Mouse (Mus musculus): ENCODE results near the gene Gm27029.
A peak's percentile ranks its signal among the peaks of the same experiment; 100 is the strongest.
"Not testable (repeated sequence)": the region's sequence is repeated elsewhere in the genome, so short reads cannot be mapped to it uniquely, and the experiment has no call there.

Gm27029 gene

GRCm38 (mm10) chr11:101420148-101420547 lies 4.4 kb downstream of the Gm27029 start:
- no peak for DNase-seq (ENCODE audit: low spot score in 2 of 2)

- no peak for DNase-seq (ENCODE audit: low spot score in 2 of 2)
Measured at GRCm38 (mm10) chr11:101419610-101420009, 5.0 kb downstream of the Gm27029 start.

- DNase-seq (ENCODE audit: low spot score in 2 of 2), result peak in 1 of 2 experiments; percentile 43
Measured at GRCm38 (mm10) chr11:101418991-101419390, 5.6 kb downstream of the Gm27029 start.

GRCm38 (mm10) chr11:101417101-101417855 lies 7.3 kb downstream of the Gm27029 start, which contains the start of gene Aarsd1:
TSS of gene Aarsd1 (minus strand) at chr11:101417615.
- DNase-seq (ENCODE audit: low spot score in 2 of 2), result peak; percentile 76 to 83

- no peak for DNase-seq (ENCODE audit: low spot score in 2 of 2)
Measured at GRCm38 (mm10) chr11:101416433-101417100, 8.0 kb downstream of the Gm27029 start.

- DNase-seq (ENCODE audit: low spot score in 2 of 2), result no peak
Measured at GRCm38 (mm10) chr11:101415306-101415705, 9.3 kb downstream of the Gm27029 start.

GRCm38 (mm10) chr11:101395110-101395509 lies 29.5 kb downstream of the Gm27029 start:
- peak; percentile 40 to 66 for DNase-seq (ENCODE audit: low spot score in 2 of 2)

- no peak for DNase-seq (ENCODE audit: low spot score in 2 of 2)
Measured at GRCm38 (mm10) chr11:101381817-101382216, 42.8 kb downstream of the Gm27029 start.

- DNase-seq (ENCODE audit: low spot score in 2 of 2), result no peak
Measured at GRCm38 (mm10) chr11:101378926-101379325, 45.7 kb downstream of the Gm27029 start.

- DNase-seq (ENCODE audit: low spot score in 2 of 2), result not testable (repeated sequence)
Measured at GRCm38 (mm10) chr11:101378196-101378595, 46.4 kb downstream of the Gm27029 start.

GRCm38 (mm10) chr11:101374421-101374938 lies 50.1 kb downstream of the Gm27029 start:
- no peak for DNase-seq (ENCODE audit: low spot score in 2 of 2)

GRCm38 (mm10) chr11:101370141-101370540 lies 54.5 kb downstream of the Gm27029 start:
- no peak for DNase-seq (ENCODE audit: low spot score in 2 of 2)

GRCm38 (mm10) chr11:101367326-101367935 lies 57.2 kb downstream of the Gm27029 start, which contains the start of gene G6pc:
TSS of gene G6pc (plus strand) at chr11:101367561.
- no peak for DNase-seq (ENCODE audit: low spot score in 2 of 2)

GRCm38 (mm10) chr11:101364531-101364931 lies 60.1 kb downstream of the Gm27029 start:
- DNase-seq (ENCODE audit: low spot score in 2 of 2), result no peak

GRCm38 (mm10) chr11:101360651-101361113 lies 63.9 kb downstream of the Gm27029 start:
- DNase-seq (ENCODE audit: low spot score in 2 of 2), result no peak

- no peak for DNase-seq (ENCODE audit: low spot score in 2 of 2)
Measured at GRCm38 (mm10) chr11:101359776-101360175, 64.8 kb downstream of the Gm27029 start.

- DNase-seq (ENCODE audit: low spot score in 2 of 2), result no peak
Measured at GRCm38 (mm10) chr11:101357505-101358182, 67.0 kb downstream of the Gm27029 start.
